Mouse (Mus musculus) testis, adult 2 months (tissue): ENCODE measurements at regions not wholly inside any gene's neighbourhood (a gene's known extent, or its start where the extent isn't known, plus 50 kb on each side); places are given as distances from the start of the nearest gene placed in this dataset.

Experiments used
- CTCF ChIP-seq: fragments of 200-500 bp; IDR thresholded peaks from 2 replicates; pipeline ENCODE4 v1.5.1; 2012; ENCODE audit warnings: low read depth, mild to moderate bottlenecking, inconsistent platforms, low read length, moderate library complexity; ENCODE audit not compliant: control insufficient read depth, insufficient read depth, insufficient replicate concordance
- POLR2A ChIP-seq: fragments of 200-500 bp; IDR thresholded peaks from 2 replicates; pipeline ENCODE4 v1.6.1; 2012; ENCODE audit warnings: low read depth, mild to moderate bottlenecking, inconsistent platforms, low read length, moderate library complexity; ENCODE audit not compliant: control insufficient read depth

- TF ChIP-seq CTCF (no peak), POLR2A (no peak)
These were observed 115.1 kb downstream of the Cdc5l start for GRCm38 (mm10) chr17:45318211-45319076.
